Mouse (Mus musculus) testis, adult 2 months (tissue): Measurements from ENCODE around the gene Gm7247. TPM values are rescaled to one million over a fixed set of nuclear protein-coding genes. Genes with fewer than 3 reads are reported as not detected.
"Not testable (repeated sequence)": the region's sequence is repeated elsewhere in the genome, so short reads cannot be mapped to it uniquely, and the experiment has no call there.

Source experiments
- H3K27ac ChIP-seq: fragments of 200-500 bp; 2 replicates; pipeline ENCODE4 v1.5.1; 2012; ENCODE audit warnings: low read depth, low read length; ENCODE audit not compliant: control insufficient read depth, insufficient read depth
- H3K27me3 ChIP-seq: fragments of 200-500 bp; 2 replicates; pipeline ENCODE4 v1.6.1; 2012; ENCODE audit warnings: mild to moderate bottlenecking, low read length, moderate library complexity; ENCODE audit not compliant: control insufficient read depth, insufficient read depth
- H3K36me3 ChIP-seq: fragments of 200-500 bp; 2 replicates; pipeline ENCODE4 v1.6.1; 2012; ENCODE audit warnings: mild to moderate bottlenecking, low read length; ENCODE audit not compliant: control insufficient read depth, insufficient read depth
- H3K4me1 ChIP-seq: fragments of 200-500 bp; 2 replicates; pipeline ENCODE4 v1.6.1; 2012; ENCODE audit warnings: low read length; ENCODE audit not compliant: control insufficient read depth, insufficient read depth
- H3K4me3 ChIP-seq: fragments of 200-500 bp; 2 replicates; pipeline ENCODE4 v1.5.1; 2012; ENCODE audit warnings: low read depth, mild to moderate bottlenecking, low read length, moderate library complexity, mixed read lengths; ENCODE audit not compliant: control insufficient read depth
- CTCF ChIP-seq: fragments of 200-500 bp; IDR thresholded peaks from 2 replicates; pipeline ENCODE4 v1.5.1; 2012; ENCODE audit warnings: low read depth, mild to moderate bottlenecking, inconsistent platforms, low read length, moderate library complexity; ENCODE audit not compliant: control insufficient read depth, insufficient read depth, insufficient replicate concordance
- POLR2A ChIP-seq: fragments of 200-500 bp; IDR thresholded peaks from 2 replicates; pipeline ENCODE4 v1.6.1; 2012; ENCODE audit warnings: low read depth, mild to moderate bottlenecking, inconsistent platforms, low read length, moderate library complexity; ENCODE audit not compliant: control insufficient read depth
- polyA plus RNA-seq: library from polyadenylated mRNA; depleted of rRNA; stranded (reverse); fragments of >200 nt; gene quantifications from 2 replicates; pipeline ENCODE4 v1.2.3, GENCODE M21; 2012; rRNA removed

Gene Gm7247
- polyA plus RNA-seq, 1 experiment = not detected

- Histone ChIP-seq H3K27ac (no peak overlapping the region), H3K4me3 (no peak overlapping the region), H3K4me1 (no peaks in the 10 kb centered on the region), H3K36me3 (no peaks in the 10 kb centered on the region), H3K27me3 (no peaks in the 10 kb centered on the region)
- TF ChIP-seq POLR2A (no peak), CTCF (no peak)
Observed at GRCm38 (mm10) chr14:51500461-51500860, 138.9 kb downstream of the Gm7247 start.

DNA sequence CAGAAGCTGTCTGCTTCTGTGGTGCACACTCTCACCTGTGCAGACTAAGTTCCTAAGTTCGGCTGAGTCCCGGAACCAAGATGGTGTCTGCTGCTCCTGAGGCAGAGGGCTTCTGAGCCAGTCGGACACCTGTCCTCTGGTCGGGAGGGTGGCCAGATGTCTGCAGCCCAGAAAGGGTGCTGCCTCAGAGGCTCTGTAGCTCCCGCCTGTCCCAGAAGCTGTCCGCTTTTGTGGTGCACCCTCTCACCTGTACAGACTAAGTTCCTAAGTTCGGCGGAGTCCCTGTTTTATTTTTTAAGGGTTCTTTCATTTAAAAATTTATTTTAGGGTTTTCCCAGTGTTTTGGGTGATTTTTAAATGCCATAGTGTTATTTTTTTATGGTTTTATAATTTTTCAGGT lies 145.9 kb downstream of the Gm7247 start:
- Histone ChIP-seq H3K4me3 (no peak overlapping the region), H3K36me3 (no peaks in the 10 kb centered on the region), H3K27me3 (no peaks in the 10 kb centered on the region), H3K4me1 (no peaks in the 10 kb centered on the region), H3K27ac (no peak overlapping the region)
- no peak for TF ChIP-seq CTCF
- TF ChIP-seq POLR2A = no peak

DNA sequence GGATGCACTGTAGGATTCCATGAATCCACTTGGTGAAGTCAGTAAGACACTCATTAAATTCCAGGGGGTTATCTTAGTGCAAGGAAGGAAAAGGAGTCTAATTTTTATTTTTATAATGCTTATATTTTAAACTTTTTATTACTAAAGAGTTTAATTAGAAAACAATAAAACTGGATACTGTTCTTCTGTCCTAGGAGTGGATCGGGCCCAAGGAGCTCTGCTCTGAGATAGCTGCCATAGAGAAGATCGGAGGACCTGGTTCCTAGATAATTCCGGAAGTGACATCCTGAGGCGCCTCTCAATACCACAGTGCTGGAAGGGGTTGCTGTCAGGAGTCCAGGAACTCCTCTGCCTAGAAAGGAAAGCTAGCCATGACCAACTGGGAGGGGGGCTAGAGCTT lies 190.9 kb downstream of the Gm7247 start, which contains the start of gene Gm5622:
Gene Gm5622, plus strand, starts transcription at position 301 of the 400 bp plus-strand sequence.
- peak within 1 kb of the TSS; percentile 31 for H3K4me3 ChIP-seq
- no peaks in the 10 kb centered on the region for H3K4me1 ChIP-seq
- no peak within 1 kb of the TSS for H3K27ac ChIP-seq
- TF ChIP-seq POLR2A (no peak), CTCF (no peak)
- no peaks in the 10 kb centered on the region for H3K27me3 ChIP-seq
- H3K36me3 ChIP-seq = no peaks in the 10 kb centered on the region

DNA sequence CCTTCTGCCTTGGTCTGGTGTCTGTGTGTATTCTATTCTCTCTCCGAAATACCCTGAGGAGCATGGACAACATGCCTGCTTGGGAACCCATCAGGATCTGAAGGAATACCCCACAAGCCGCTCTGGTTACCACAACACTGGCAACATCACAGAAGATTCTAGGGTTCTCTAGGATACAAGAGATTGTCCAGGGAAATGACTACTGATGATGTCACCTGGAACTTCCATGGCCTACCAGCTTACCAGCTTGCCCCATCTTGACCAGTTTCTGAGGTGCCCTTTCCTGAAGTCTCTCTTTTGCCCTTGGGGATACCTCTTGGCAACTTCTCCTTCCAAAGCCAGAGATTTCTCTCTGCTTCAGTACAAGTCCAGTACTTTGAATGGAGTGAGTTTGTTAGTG lies 212.4 kb downstream of the Gm7247 start, which contains the start of gene Gm17175:
Gene Gm17175, minus strand, starts transcription at position 101 of the 400 bp plus-strand sequence.
- H3K4me3 ChIP-seq = peak within 1 kb of the TSS; percentile 60; the same call in 1 of the 2 replicates
- H3K4me1 ChIP-seq, H3K27ac ChIP-seq, H3K36me3 ChIP-seq, H3K27me3 ChIP-seq: not testable (repeated sequence)

GRCm38 (mm10) chr14:51592039-51592438 lies 230.5 kb downstream of the Gm7247 start, which contains the start of gene Gm17174:
TSS of gene Gm17174 (minus strand) at chr14:51592139.
- H3K36me3 ChIP-seq = not testable (repeated sequence)
- H3K4me3 ChIP-seq = peak within 1 kb of the TSS; percentile 66

GRCm38 (mm10) chr14:51611210-51611609 lies 249.7 kb downstream of the Gm7247 start, which contains the start of gene Gm17078:
TSS of gene Gm17078 (minus strand) at chr14:51611310.
- no peak within 1 kb of the TSS for H3K27ac ChIP-seq
- TF ChIP-seq POLR2A (no peak), CTCF (no peak)
- H3K36me3 ChIP-seq = no peaks in the 10 kb centered on the region
- H3K4me1 ChIP-seq = no peaks in the 10 kb centered on the region
- H3K27me3 ChIP-seq = no peaks in the 10 kb centered on the region
- H3K4me3 ChIP-seq = peak within 1 kb of the TSS; percentile 65

More at GRCm38 (mm10) chr14:51592039-51592438, 230.5 kb downstream of the Gm7247 start, which contains the start of gene Gm17174:
- H3K4me1 ChIP-seq, H3K27ac ChIP-seq, H3K27me3 ChIP-seq: not testable (repeated sequence)

Other genes starting within 250 kb of the Gm7247 start
- 10.3 TPM in 1 of 2 replicates, not detected in the other for gene Eddm3b, start 247.3 kb upstream of the Gm7247 start, polyA plus RNA-seq
- gene Rnase6, start 237.8 kb upstream of the Gm7247 start, polyA plus RNA-seq = 0.63 and 0.93 TPM in 2 replicates
- gene Rnase1, start 215.0 kb upstream of the Gm7247 start, polyA plus RNA-seq = 0.56 and 0.84 TPM in 2 replicates
- gene Rnase2b, start 199.5 kb upstream of the Gm7247 start, polyA plus RNA-seq = not detected in 2 replicates
- gene Ang2, start 162.6 kb upstream of the Gm7247 start, polyA plus RNA-seq = not detected in 2 replicates
- gene Ear14, start 158.4 kb upstream of the Gm7247 start, polyA plus RNA-seq = not detected in 2 replicates
- gene Rnase2a, start 105.6 kb upstream of the Gm7247 start, polyA plus RNA-seq = 0.17 TPM in 1 of 2 replicates, not detected in the other
- 0.51 TPM in 2 replicates for gene Vmn2r88, start 49.1 kb downstream of the Gm7247 start, polyA plus RNA-seq
- gene Vmn2r89, start 90.1 kb downstream of the Gm7247 start, polyA plus RNA-seq = not detected in 2 replicates
- 2.7 and 2.9 TPM in 2 replicates for gene Gm5622, start 191.0 kb downstream of the Gm7247 start, polyA plus RNA-seq
- gene Gm17175, start 212.3 kb downstream of the Gm7247 start, polyA plus RNA-seq = 0.42 and 0.83 TPM in 2 replicates
- gene Gm17174, start 230.4 kb downstream of the Gm7247 start, polyA plus RNA-seq = 1.7 and 2.3 TPM in 2 replicates
- 0.26 and 0.38 TPM in 2 replicates for gene Gm17078, start 249.6 kb downstream of the Gm7247 start, polyA plus RNA-seq